Mouse (Mus musculus) left cerebral cortex, postnatal 4 days (tissue): ENCODE results near the gene Tedc2. TPM values are rescaled to one million over a fixed set of nuclear protein-coding genes. Genes with fewer than 3 reads are reported as not detected.
A peak's percentile ranks its signal among the peaks of the same experiment; 100 is the strongest.

Source experiments
- microRNA-seq: library from miRNA; unstranded; fragments of <30 nt; microRNA quantifications from one replicate; pipeline ENCODE4 v1.2.0, GENCODE M21; 2022
- total RNA-seq, 2 experiments: library from RNA; stranded (reverse); gene quantifications; 2 replicates each; pipeline ENCODE4 v1.2.3; 2021

Tedc2 gene
- total RNA-seq, 2 experiments from 2014 or later: 12.6 to 13.7 TPM

Small RNA genes lying within 50 kb of the gene (microRNA-seq; reads per million reads assigned to microRNA genes)
- gene Mir5134 (3.0 reads per million, percentile 1 among the genes with 10 or more reads in this experiment), gene Mir6965 (1.5 reads per million)

Other genes with a start within 250 kb of the Tedc2 start
- gene Prss30, start 240.3 kb downstream of the Tedc2 start, total RNA-seq: under 1 TPM in 1 of 2 experiments, not detected in 1; 0.22 TPM
- gene Prss22, start 222.8 kb downstream of the Tedc2 start, total RNA-seq: not detected
- not detected for gene Prss27, start 182.7 kb downstream of the Tedc2 start, total RNA-seq
- 10 to 100 TPM; 67.0 to 68.4 TPM for gene Kctd5, start 147.4 kb downstream of the Tedc2 start, total RNA-seq
- gene Pdpk1, start 69.9 kb downstream of the Tedc2 start, total RNA-seq: 10 to 100 TPM; 67.0 to 68.3 TPM
- 10 to 100 TPM; 30.2 to 32.0 TPM for gene Amdhd2, start 57.1 kb downstream of the Tedc2 start, total RNA-seq
- 100 to 1,000 TPM; 770 to 834 TPM for gene Atp6v0c, start 51.1 kb downstream of the Tedc2 start, total RNA-seq
- gene Tbc1d24, start 15.3 kb downstream of the Tedc2 start, total RNA-seq: 10 to 100 TPM; 82.8 to 91.5 TPM
- gene Ntn3, start 11.3 kb downstream of the Tedc2 start, total RNA-seq: 10 to 100 TPM; 15.8 to 16.4 TPM
- 1 to 10 TPM; 9.1 to 9.8 TPM for gene Ccnf, start 30.6 kb upstream of the Tedc2 start, total RNA-seq
- 1 to 10 TPM; 1.4 to 1.9 TPM for gene Abca17, start 130.2 kb upstream of the Tedc2 start, total RNA-seq
- 100 to 1,000 TPM; 109 to 114 TPM for gene Abca3, start 131.1 kb upstream of the Tedc2 start, total RNA-seq
- gene Rnps1, start 193.7 kb upstream of the Tedc2 start, total RNA-seq: 100 to 1,000 TPM; 204 to 208 TPM
- gene Eci1, start 205.8 kb upstream of the Tedc2 start, total RNA-seq: 10 to 100 TPM in 1 of 2 experiments, 1 to 10 TPM in 1; 9.4 to 11.5 TPM
- 1 to 10 TPM; 7.1 to 8.5 TPM for gene Dnase1l2, start 222.3 kb upstream of the Tedc2 start, total RNA-seq
- 10 to 100 TPM; 39.0 to 41.7 TPM for gene E4f1, start 249.5 kb upstream of the Tedc2 start, total RNA-seq
- 10 to 100 TPM; 45.3 to 45.9 TPM for gene Pgp, start 249.5 kb upstream of the Tedc2 start, total RNA-seq